In genomic region chr13:12650877-12651176, GRCm38 (mm10) we compare ENCODE assay signal across 8 mouse cellular contexts.
DNase-seq lines count a peak whose midpoint lies in the region; ATAC-seq and TF ChIP-seq lines count a peak whose summit lies in the region.
"Not testable (repeated sequence)": the region's sequence is repeated elsewhere in the genome, so short reads cannot be mapped to it uniquely, and the experiment has no call there.

No protein-coding gene starts in this region.

- H3K36me3 ChIP-seq in MEL (ENCODE audit: control insufficient read depth in 1 of 2, insufficient read depth in 2 of 2, low read length in 2 of 2); hindbrain, embryonic 10.5 days; neural tube, embryonic 12.5 days: not testable (repeated sequence)

- ATAC-seq in neural tube, embryonic 12.5 days (ENCODE audit: low FRiP score, low read depth) = not testable (repeated sequence)

- not testable (repeated sequence) for H3K27ac ChIP-seq in MEL (ENCODE audit: control insufficient read depth, low read depth, low read length); neural tube, embryonic 12.5 days
- H3K27ac ChIP-seq in hindbrain, embryonic 10.5 days = 0 out of 2 replicates have a peak overlapping the region, but pooled peaks have one; percentile 45

- TF ChIP-seq RAD21 in MEL (IDR thresholded peaks at IDR 0.05; ENCODE audit: low read depth, low read length) = not testable (repeated sequence)

- not testable (repeated sequence) for TF ChIP-seq CTCF in MEL (IDR thresholded peaks at IDR 0.05 in 2 of 3, conservative IDR thresholded peaks at IDR 0.05 in 1 of 3; ENCODE audit: control insufficient read depth in 1 of 3, insufficient read depth in 1 of 3, low read depth in 2 of 3, low read length in 3 of 3, poor library complexity in 1 of 3, severe bottlenecking in 1 of 3)

- H3K27me3 ChIP-seq in MEL (ENCODE audit: control insufficient read depth in 1 of 2, insufficient read depth in 2 of 2, low read length in 2 of 2); hindbrain, embryonic 10.5 days (ENCODE audit: insufficient read depth, poor library complexity, severe bottlenecking); neural tube, embryonic 12.5 days (replicated peaks): not testable (repeated sequence)

- not testable (repeated sequence) for H3K9me3 ChIP-seq in MEL (replicated peaks; ENCODE audit: insufficient read depth, low read length); hindbrain, embryonic 10.5 days; neural tube, embryonic 12.5 days

- peak overlapping the region; percentile 43 to 52; a peak in 3 of 4 replicates for H3K4me3 ChIP-seq in MEL (ENCODE audit: control insufficient read depth in 1 of 2, insufficient read depth in 1 of 2, low read depth in 2 of 2, low read length in 2 of 2)
- H3K4me3 ChIP-seq in hindbrain, embryonic 10.5 days = peak overlapping the region; percentile 45
- peak overlapping the region; percentile 24; the same call in 1 of the 2 replicates for H3K4me3 ChIP-seq in neural tube, embryonic 12.5 days

- TF ChIP-seq POLR2A in MEL (IDR thresholded peaks at IDR 0.05; ENCODE audit: control insufficient read depth in 1 of 2, insufficient read depth in 1 of 2, low read depth in 1 of 2, low read length in 2 of 2, poor library complexity in 1 of 2) = not testable (repeated sequence)

- not testable (repeated sequence) for H3K79me2 ChIP-seq in MEL (ENCODE audit: control insufficient read depth, insufficient read depth, low read length, poor library complexity)

- DNase-seq in MEL (ENCODE audit: low read depth, low spot score) = peak; percentile 54
- DNase-seq in cerebellum, adult 9-10 months = peak; percentile 54
- DNase-seq in frontal cortex, postnatal 10 days (ENCODE audit: low spot score in 2 of 2) = peak; percentile 44 to 62
- DNase-seq in hindbrain, embryonic 10.5 days (ENCODE audit: low spot score) = peak; percentile 60
- peak; percentile 28 to 51 for DNase-seq in layer of hippocampus, adult 8-10 months (ENCODE audit: low spot score in 2 of 2)
- DNase-seq in lung, adult 18-20 months = peak; percentile 76 to 77
- peak; percentile 74 for DNase-seq in testis, postnatal 10 days (ENCODE audit: low spot score)

- not testable (repeated sequence) for TF ChIP-seq EP300 in MEL (IDR thresholded peaks at IDR 0.05; ENCODE audit: low read depth in 1 of 2, low read length in 2 of 2)

- 0% methylated on average over 13 of the region's 13 CpGs for WGBS in hindbrain, embryonic 10.5 days
- under 1% methylated on average over 13 of the region's 13 CpGs for WGBS in neural tube, embryonic 12.5 days

- not testable (repeated sequence) for H3K4me1 ChIP-seq in MEL (ENCODE audit: control insufficient read depth in 1 of 2, insufficient read depth in 2 of 2, low read length in 2 of 2); hindbrain, embryonic 10.5 days (replicated peaks); neural tube, embryonic 12.5 days

- H3K9ac ChIP-seq in MEL (ENCODE audit: control insufficient read depth, low read depth, low read length, poor library complexity, severe bottlenecking); neural tube, embryonic 12.5 days: not testable (repeated sequence)

- H3K4me2 ChIP-seq in neural tube, embryonic 12.5 days (replicated peaks) = peak overlapping the region; percentile 54
